Mouse (Mus musculus) adrenal gland, postnatal 4 days (tissue): Measurements from ENCODE around the gene Hapln4. TPM values are rescaled to one million over a fixed set of nuclear protein-coding genes. Genes with fewer than 3 reads are reported as not detected.

ENCODE experiments used
- DNase-seq, 2 experiments: peaks; one replicate each; pipeline ENCODE4 v3.0.0; 2021 to 2022; ENCODE audit warnings: low spot score in 2 of 2, mixed read lengths in 2 of 2
- total RNA-seq, 2 experiments: library from RNA; stranded (reverse); gene quantifications; 2 replicates each; pipeline ENCODE4 v1.2.3; 2021

Hapln4 gene
- total RNA-seq, 2 experiments from 2014 or later, result 0.11 to 0.14 TPM

GRCm38 (mm10) chr8:70099276-70099675 is 16.0 kb downstream of the Hapln4 start:
- no peak for DNase-seq

GRCm38 (mm10) chr8:70100241-70100640 is 17.0 kb downstream of the Hapln4 start:
- DNase-seq, result no peak

- DNase-seq, result no peak
These were observed 21.2 kb downstream of the Hapln4 start for GRCm38 (mm10) chr8:70104506-70104905.

GRCm38 (mm10) chr8:70104922-70105321 is 21.7 kb downstream of the Hapln4 start:
- no peak for DNase-seq

GRCm38 (mm10) chr8:70110451-70110850 is 27.2 kb downstream of the Hapln4 start:
- no peak for DNase-seq

GRCm38 (mm10) chr8:70111192-70111795 is 28.0 kb downstream of the Hapln4 start:
- no peak for DNase-seq

GRCm38 (mm10) chr8:70112401-70113016 is 29.3 kb downstream of the Hapln4 start:
- DNase-seq, result no peak

GRCm38 (mm10) chr8:70114488-70114887 is 31.2 kb downstream of the Hapln4 start:
- DNase-seq, result no peak

GRCm38 (mm10) chr8:70114892-70115291 is 31.6 kb downstream of the Hapln4 start:
- no peak for DNase-seq

GRCm38 (mm10) chr8:70117611-70118010 is 34.4 kb downstream of the Hapln4 start:
- no peak for DNase-seq

- no peak for DNase-seq
These were observed 35.8 kb downstream of the Hapln4 start for GRCm38 (mm10) chr8:70118726-70119700.

GRCm38 (mm10) chr8:70120667-70121066 is 37.4 kb downstream of the Hapln4 start, which contains the start of gene Ncan:
Gene Ncan, minus strand, starts transcription at chr8:70120873.
- peak in 1 of 2 experiments; percentile 31 for DNase-seq

- DNase-seq, result no peak
These were observed 39.6 kb downstream of the Hapln4 start for GRCm38 (mm10) chr8:70122863-70123262.

- DNase-seq, result no peak
These were observed 41.7 kb downstream of the Hapln4 start for GRCm38 (mm10) chr8:70124992-70125391.

- peak in 1 of 2 experiments; percentile 45 for DNase-seq
These were observed 45.2 kb downstream of the Hapln4 start for GRCm38 (mm10) chr8:70128435-70128834.

- DNase-seq, result no peak
These were observed 46.2 kb downstream of the Hapln4 start for GRCm38 (mm10) chr8:70129309-70129952.

- DNase-seq, result no peak
These were observed 46.8 kb downstream of the Hapln4 start for GRCm38 (mm10) chr8:70130066-70130465.

- DNase-seq, result peak; percentile 61 to 70
These were observed 48.1 kb downstream of the Hapln4 start, which contains the start of gene Nr2c2ap for GRCm38 (mm10) chr8:70131166-70131883. Gene Nr2c2ap, plus strand, starts transcription at chr8:70131333.

- DNase-seq, result no peak
These were observed 50.8 kb downstream of the Hapln4 start for GRCm38 (mm10) chr8:70134086-70134485.

GRCm38 (mm10) chr8:70134931-70135330 is 51.7 kb downstream of the Hapln4 start:
- no peak for DNase-seq
